34 mouse cellular contexts compared by ENCODE assay signal in genomic region chr9:73079349-73079748, GRCm38 (mm10). TPM values are rescaled to one million over a fixed set of nuclear protein-coding genes. Genes with fewer than 3 reads are reported as not detected.
"Had no signal": no experiment of that assay in that cellular context is flagged by ENCODE, and none has a peak within 500 bp of the region (broad histone marks: within the 10 kb centered on the region; RNA-seq: fewer than 3 reads in every experiment).

No protein-coding gene starts in this region.

RNA-seq across cellular contexts. Expression of gene Khdc3, which starts 22.3 kb away (rescaled TPM):
- total RNA-seq: heart, postnatal 10 days; heart, postnatal 25 days; heart, postnatal 36 days; heart, postnatal 4 days; hindbrain, postnatal 0 days had no signal
- polyA plus RNA-seq: heart, embryonic 12.5 days; heart, embryonic 13.5 days; heart, embryonic 14.5 days; heart, embryonic 15.5 days; heart, postnatal 0 days; hindbrain, embryonic 11.5 days; hindbrain, embryonic 13.5 days; intestine, embryonic 15.5 days; intestine, embryonic 16.5 days; kidney, embryonic 14.5 days; kidney, embryonic 15.5 days; kidney, embryonic 16.5 days had no signal

RNA-seq across cellular contexts. Expression of gene Gm20509, which starts 22.9 kb away (rescaled TPM):
- total RNA-seq: heart, postnatal 10 days; heart, postnatal 14 days; heart, postnatal 25 days; heart, postnatal 36 days; heart, postnatal 4 days; hematopoietic stem cell, adult 5-6 weeks; hindbrain, postnatal 0 days; layer of hippocampus, postnatal 10 days; layer of hippocampus, postnatal 36 days; left cerebral cortex, adult 2 months had no signal
- polyA plus RNA-seq: heart, embryonic 12.5 days; heart, embryonic 13.5 days; heart, embryonic 14.5 days; heart, embryonic 15.5 days; heart, embryonic 16.5 days; heart, postnatal 0 days; hindbrain, embryonic 10.5 days; hindbrain, embryonic 11.5 days; hindbrain, embryonic 12.5 days; hindbrain, embryonic 13.5 days; hindbrain, embryonic 14.5 days; hindbrain, embryonic 15.5 days; hindbrain, embryonic 16.5 days; hindbrain, postnatal 0 days; inflammation-experienced regulatory T-cells, adult 6 months; intestine, embryonic 14.5 days; intestine, embryonic 16.5 days; intestine, postnatal 0 days; kidney, adult 2 months; kidney, embryonic 14.5 days; kidney, embryonic 15.5 days; kidney, embryonic 16.5 days; kidney, postnatal 0 days; large intestine, adult 2 months had no signal
